Mouse (Mus musculus) urinary bladder, adult 18-20 months (tissue): ENCODE results near the gene Scml4.

Source experiments
- DNase-seq, 2 experiments: peaks; one replicate each; pipeline ENCODE4 v3.0.0; 2022; ENCODE audit warnings: low spot score in 2 of 2, mixed read lengths in 2 of 2

Scml4 gene

DNA sequence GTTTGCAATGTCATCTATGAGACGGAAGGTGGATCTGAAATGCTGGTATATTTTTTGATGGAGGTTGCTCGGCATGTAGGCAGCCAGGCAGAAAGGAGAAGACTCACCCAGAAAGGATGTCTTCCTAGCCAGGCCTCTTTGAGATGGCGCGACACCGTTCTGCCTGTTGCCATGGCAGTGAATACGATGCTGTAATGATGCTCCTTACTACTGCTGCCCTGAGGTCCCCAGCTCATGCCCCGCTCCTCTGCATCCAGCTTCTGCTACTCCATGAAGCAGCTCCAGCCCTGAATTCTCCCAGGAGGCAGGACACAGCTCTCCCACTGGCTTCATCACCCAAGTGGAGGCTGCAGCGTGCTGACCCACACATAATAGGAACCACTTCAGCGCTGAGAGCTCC is 130.8 kb downstream of the Scml4 start:
- DNase-seq, result no peak

DNA sequence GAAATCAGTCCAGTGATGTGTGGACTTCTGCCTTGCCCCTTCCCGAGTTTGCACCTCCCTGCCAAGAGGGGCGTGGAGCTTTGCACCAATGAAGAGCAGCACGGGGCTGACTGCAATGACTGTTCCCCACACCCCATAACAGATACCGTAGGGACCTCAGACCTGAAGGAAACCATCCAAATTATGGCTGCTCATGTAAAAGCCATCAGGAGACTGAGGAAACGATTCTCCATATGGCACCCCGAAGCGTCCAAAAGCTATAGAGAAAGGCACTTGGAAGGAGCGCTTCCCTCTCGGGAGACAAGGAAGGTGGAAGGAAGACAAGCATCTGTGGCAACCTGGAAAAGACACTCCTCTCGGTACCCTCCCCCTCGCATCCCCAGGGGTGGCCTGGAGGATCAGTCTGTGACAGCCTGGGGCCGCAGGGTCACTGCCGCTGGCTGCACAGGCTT is 134.2 kb downstream of the Scml4 start:
- DNase-seq, result no peak

DNA sequence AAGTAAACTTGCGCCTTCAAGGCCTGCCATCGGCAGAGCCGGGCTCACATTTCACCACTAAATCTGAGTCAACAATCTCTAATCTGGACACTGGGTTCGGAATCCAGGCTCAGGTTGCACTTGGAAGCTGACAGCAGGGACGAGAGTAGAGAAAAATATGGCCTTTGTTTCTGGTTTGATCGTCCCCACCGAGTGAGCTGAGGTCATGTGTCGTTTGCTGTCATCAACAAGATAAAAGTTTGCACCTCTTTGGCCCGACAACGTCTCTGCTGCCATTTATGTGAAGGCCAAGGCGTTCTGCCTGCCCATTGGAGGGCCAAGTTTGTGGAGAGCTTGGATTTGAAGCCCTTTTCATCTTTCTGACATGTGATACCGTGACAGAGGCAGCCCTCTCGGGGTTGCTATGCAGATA is 135.3 kb downstream of the Scml4 start:
- DNase-seq, result no peak

DNA sequence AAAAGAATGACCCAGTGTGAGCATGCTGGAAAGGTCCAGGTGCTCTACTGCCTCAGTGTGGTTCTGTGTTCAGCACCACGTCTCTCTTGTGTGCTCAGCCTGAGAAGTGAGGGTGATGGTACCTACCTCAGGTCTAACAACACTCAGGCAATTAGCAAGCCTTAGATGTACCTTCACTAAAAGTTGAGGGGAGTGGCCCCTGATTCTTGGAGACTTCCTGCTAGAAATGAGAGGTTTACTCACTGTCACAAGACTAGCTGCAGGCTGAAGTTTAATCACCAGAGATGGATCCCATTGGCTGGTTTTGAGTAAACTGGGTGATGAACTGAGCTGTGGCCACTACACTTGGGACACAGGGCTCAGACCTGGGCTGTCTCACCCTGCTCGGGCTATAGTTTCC is 137.1 kb downstream of the Scml4 start:
- no peak for DNase-seq

- no peak for DNase-seq
These were observed 139.2 kb downstream of the Scml4 start for GRCm38 (mm10) chr10:42999324-42999723.

GRCm38 (mm10) chr10:43001433-43001832 is 141.3 kb downstream of the Scml4 start:
- no peak for DNase-seq

GRCm38 (mm10) chr10:43002066-43002678 is 142.0 kb downstream of the Scml4 start:
- peak in 1 of 2 experiments; percentile 30 for DNase-seq

DNA sequence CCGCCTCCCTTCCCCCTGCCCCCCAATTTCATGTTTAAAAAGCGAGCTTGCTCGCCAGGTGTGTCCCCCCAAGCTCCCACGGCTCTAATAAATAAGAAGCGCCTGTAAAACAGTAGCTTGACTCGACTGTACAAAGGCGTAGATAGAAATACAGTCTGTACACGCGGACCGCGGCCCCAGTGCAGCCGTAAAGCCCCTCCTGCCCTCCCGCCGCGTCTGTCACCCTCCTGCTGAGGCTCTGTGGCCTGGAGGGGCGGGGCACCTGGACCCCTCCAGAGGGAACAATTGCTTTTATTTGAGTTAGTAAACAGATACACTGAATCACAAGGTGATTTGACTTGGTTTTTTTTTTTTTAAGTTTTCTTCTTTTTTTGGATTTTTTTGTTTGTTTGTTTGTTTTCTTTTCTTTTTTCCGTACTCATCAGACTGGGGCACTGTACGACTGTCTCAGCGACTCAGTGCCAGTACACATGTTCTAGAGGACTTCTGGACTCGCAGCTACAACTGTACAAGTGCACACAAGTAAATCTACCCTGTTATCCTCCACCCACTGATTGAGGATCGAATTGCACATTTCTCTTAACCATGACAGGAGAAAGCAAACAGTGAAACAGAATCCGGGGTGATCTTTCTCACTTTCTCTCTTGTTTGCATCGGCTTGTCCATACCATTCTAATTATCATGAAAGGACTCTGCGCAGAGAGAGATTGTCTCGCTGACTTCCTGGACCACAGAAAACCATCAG is 142.7 kb downstream of the Scml4 start:
- no peak for DNase-seq

- no peak for DNase-seq
These were observed 143.2 kb downstream of the Scml4 start for GRCm38 (mm10) chr10:43003466-43003757.

DNA sequence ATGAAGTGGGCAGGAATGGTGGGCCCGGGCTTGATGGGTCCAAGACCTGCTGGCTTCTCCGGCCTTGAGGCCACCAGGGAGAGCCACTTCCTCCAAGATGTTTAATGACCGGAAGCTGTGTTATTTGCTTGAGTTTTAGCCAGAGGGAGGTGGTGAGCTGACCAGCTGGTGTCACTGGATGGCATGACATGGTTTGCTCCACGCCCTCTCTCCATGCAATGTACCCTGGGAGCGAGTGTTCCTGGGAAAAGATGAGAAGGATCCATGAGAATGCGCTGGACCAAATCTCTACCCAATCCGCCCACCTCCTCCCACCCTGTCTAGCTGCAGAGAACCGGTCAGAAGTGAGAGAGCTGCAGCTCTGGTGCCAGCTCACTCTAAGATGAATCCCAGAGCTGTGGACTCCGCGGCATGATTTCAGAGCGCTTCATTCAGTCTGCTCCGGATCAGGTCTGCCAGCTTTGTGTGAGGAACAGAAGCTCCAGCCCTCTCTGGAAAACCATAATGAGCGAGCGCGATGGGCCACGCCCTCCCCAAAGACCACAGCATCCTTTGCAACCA is 144.1 kb downstream of the Scml4 start:
- no peak for DNase-seq

- DNase-seq, result no peak
These were observed 144.9 kb downstream of the Scml4 start for GRCm38 (mm10) chr10:43005031-43005430.

- no peak for DNase-seq
These were observed 145.5 kb downstream of the Scml4 start for GRCm38 (mm10) chr10:43005677-43006076.

DNA sequence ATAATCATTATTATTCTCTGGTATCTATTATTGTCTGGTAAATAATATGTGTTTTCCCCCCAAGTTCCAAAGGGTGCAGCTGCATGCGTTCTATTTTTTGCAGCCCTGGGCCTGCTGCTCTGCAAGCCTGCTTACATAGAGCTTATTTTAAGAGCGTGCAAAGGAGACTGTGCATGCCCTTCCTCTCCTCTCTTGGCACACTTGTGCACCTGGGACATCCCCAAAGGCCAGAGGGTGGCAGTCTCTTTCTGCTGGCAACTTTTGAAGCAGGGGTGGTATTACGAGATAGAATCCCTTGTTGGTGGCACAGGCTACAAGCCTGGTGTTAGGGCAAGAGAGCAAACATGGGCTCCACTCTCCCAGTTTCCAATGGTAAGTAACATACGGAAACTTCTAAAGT is 146.4 kb downstream of the Scml4 start:
- no peak for DNase-seq

GRCm38 (mm10) chr10:43008116-43008515 is 147.9 kb downstream of the Scml4 start:
- no peak for DNase-seq
